Mouse (Mus musculus): ENCODE measurements around the gene Actr6.
"Not testable (repeated sequence)": the region's sequence is repeated elsewhere in the genome, so short reads cannot be mapped to it uniquely, and the experiment has no call there.

Gene Actr6

DNA sequence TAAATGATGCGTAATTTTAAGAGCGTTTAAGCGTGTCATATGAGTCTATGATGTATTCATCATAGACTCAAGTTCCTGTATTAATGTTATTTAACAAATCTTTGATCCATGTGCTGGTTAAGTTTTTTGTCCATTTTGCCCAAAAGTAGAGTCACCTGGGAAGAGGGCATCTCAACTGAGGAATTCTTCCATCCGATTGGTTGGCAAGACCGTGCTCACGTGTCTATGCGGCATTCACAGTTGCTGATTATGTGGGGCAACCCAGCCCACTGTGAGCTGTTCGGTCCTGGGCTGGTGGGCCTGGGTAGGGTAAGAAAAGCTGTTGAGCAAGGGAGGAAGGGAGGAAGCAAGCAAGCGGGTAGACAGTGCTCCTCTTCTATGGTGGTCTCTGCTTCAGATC lies 6.3 kb upstream of the Actr6 start:
- DNase-seq (ENCODE audit: low read depth, low spot score): no peak

GRCm38 (mm10) chr10:89737887-89738286 lies 5.8 kb upstream of the Actr6 start:
- no peak for DNase-seq (ENCODE audit: low read depth, low spot score)

GRCm38 (mm10) chr10:89737092-89737491 lies 5.0 kb upstream of the Actr6 start:
- DNase-seq (ENCODE audit: low read depth, low spot score): no peak

GRCm38 (mm10) chr10:89731341-89731740 lies 754 bp downstream of the Actr6 start:
- DNase-seq (ENCODE audit: low read depth, low spot score): peak; percentile 34

DNA sequence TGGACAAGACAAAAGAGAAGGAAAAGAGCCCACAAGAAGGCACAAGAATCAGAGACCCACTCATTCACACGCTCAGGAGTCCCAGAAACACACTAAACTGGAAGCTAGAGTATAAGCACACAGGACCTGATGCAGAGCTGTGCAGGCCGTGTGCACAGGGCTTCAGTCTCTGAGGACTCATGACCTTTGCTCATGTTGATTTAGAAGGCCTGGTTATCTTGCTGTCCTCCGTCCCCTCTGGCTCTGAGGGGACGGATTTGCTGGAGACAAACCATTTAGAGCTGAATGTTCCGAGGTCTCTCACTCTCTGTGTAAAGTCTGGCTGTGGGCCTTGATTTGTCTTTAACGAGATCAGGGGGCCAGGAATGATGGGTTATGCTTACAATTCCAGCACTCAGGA lies 1.7 kb downstream of the Actr6 start:
- no peak for DNase-seq (ENCODE audit: low read depth, low spot score)

DNA sequence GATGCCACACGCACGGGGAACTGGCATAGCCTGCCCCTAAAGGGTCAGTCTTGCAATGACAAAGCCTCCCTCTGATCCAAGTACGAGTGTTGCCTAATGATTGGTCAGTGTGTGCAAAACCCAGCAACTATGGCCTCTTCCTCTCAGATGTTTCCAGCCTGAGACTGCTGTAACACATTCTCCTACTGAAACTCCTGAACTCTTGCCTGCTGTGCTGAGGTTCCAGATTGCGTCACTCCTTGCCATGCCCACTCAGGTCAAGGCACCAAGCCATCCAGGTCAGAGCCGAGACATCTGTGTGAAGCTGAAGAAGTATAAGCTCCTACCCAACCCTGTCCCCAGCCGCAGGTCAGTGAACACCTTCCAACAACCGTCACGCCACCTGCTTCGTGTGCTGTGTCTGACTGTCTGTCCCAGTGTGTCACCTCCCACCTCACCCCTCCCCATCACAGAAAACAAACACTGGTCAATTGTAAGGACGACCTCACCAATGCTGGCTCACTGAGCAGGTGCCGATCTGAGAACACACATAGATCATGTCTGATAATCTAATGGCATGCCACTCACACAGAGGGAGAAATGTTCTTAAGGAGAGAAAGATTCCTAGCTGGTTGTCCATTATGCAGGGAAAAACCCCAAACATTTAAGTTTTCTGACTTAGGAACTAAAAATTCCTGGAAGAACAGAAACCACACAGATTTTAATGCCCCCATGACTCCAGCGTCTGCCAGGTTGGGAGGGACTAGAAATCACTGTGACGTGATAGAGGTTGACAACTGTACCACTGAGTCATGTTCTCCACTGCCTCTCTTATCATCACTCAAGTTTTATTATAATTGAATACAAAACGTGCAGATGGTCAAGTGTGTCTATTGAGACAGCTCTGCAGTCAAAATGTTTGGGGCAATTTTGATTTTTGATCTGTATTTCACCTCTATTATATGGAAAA lies 9.6 kb downstream of the Actr6 start:
- no peak for DNase-seq (ENCODE audit: low read depth, low spot score)

DNA sequence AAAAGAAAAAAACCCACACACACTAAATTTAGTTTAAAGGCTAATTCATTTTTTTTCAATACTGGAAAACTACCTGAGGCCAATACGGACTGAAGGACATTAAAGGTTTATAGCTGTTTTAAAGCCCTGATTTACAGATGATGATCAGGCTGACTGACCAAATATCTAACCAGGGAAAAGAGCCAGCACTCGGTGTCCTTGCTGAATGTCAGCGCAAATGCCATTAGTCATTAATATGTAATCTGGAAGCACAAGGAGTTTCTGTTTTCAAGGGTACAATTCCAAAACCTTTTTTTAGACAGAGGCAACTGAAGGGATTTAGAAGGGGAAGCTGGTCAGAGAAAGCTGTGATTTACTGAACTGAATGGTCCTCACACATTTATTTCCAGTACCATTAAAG lies 11.3 kb downstream of the Actr6 start:
- peak; percentile 12 for DNase-seq (ENCODE audit: low read depth, low spot score)

- DNase-seq (ENCODE audit: low read depth, low spot score): no peak
Observed at GRCm38 (mm10) chr10:89720252-89720651, 11.8 kb downstream of the Actr6 start.

DNA sequence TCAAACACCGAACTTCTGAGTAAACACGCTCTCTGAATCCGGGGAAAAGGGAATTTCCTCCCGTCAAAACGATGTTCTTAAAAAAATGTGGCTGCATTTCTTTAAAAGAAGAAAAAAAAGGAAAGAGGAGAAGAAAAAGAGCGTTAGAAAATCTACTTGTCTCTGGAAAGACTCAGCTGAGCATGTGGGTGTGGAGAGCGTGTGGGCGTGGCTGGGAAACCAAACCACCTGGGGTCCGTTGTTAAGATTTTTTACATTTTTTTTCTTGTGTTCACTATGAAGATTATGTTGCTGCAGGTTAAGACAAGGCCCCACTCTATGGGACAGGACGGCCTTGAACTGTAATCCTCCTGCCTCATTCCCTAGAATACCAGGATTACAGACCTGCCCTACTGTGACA lies 17.2 kb downstream of the Actr6 start:
- DNase-seq (ENCODE audit: low read depth, low spot score): peak; percentile 19

DNA sequence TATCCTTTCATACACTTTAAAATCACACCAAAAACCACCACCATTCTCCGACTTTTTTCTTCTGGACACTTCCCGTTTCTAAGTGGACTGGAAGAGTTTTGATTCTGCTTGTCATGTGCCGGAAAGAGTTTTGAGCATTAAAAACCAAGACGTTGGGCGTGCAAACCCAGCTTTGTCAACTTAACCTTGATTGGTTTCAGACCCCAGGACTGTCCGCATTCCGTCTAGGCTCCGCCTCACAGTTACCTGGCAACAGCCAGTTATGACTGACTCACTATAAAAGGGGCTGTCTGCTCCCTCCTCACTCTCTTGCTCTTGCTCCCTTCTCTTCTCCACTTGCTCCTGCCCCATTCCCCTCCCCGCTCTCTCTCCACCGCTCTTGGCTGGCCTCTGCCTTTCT lies 23.4 kb downstream of the Actr6 start:
- no peak for DNase-seq (ENCODE audit: low read depth, low spot score)

GRCm38 (mm10) chr10:89707397-89707796 lies 24.7 kb downstream of the Actr6 start:
- peak; percentile 12 for DNase-seq (ENCODE audit: low read depth, low spot score)

GRCm38 (mm10) chr10:89703042-89703441 lies 29.1 kb downstream of the Actr6 start:
- no peak for DNase-seq (ENCODE audit: low read depth, low spot score)

DNA sequence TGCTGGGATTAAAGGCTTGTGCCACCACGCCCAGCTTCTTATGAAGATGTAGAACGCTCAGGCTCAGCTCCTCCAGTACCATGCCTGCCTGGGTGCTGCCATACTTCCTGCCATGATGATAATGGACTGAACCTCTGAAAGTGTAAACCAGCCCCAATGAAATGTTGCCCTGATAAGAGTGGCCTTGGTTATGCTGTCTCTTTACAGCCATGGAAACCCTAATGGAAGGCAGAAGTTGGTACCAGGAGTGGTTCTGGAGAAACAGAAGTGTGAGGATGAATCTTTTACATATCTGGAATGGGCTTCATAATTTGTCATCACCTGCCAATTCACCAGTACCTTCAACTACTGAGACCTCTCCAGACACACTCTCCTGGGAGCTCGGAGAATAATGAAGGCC lies 34.1 kb downstream of the Actr6 start:
- no peak for DNase-seq (ENCODE audit: low read depth, low spot score)

- DNase-seq (ENCODE audit: low read depth, low spot score): not testable (repeated sequence)
Observed at GRCm38 (mm10) chr10:89696270-89696669, 35.8 kb downstream of the Actr6 start.

DNA sequence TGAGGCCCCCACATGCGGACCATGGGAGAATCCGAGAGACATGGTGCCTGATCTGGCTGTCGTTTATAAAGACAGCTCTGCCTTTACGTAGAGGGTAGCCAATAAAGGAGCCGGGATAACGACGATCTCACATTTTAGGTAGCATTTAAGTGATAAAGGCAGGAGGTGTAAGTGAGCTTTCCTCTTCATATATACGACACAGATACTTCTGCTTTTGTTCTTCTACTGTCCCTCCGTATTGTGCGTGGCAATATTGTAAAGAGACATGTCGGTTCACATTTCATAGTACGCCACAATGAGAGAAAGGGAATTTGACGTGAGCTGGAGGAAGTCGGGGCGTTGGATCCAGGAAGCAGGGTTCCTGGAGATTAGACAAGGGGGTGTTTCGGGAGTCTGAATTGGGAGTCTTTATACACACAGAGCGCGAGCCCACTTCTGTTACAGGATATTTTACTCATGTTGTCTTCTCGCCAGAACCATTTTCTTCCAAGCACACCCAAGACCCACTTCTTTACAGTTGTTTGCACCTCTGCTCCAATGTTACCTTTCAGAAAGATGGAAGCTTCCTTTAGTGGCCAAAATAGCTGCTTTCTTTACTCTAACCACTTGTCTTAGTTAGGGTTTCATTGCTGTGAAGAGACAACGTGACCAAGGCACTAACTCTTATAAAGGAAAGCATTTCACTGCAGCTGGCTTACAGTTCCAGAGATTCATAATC lies 36.7 kb downstream of the Actr6 start:
- no peak for DNase-seq (ENCODE audit: low read depth, low spot score)

DNA sequence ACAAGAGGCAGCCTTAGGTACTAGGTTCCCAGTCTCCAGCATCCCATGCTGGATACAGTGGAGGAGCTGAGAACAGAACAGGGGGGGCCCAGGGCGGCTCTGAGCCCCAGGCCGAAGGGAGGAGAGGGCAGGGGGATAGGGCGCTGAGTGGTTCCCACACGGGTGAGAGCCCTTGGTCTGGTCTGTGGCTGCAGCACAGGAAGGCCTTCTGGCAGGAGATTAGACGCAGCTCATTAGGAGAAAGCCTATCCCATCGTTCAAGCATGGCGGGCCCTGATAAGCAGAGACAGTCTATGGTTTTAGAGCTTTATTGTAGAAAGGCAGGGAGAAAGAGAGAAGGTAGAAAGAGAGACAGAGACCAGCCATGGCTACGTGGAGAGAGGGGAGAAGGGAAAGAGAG lies 42.1 kb downstream of the Actr6 start:
- no peak for DNase-seq (ENCODE audit: low read depth, low spot score)

DNA sequence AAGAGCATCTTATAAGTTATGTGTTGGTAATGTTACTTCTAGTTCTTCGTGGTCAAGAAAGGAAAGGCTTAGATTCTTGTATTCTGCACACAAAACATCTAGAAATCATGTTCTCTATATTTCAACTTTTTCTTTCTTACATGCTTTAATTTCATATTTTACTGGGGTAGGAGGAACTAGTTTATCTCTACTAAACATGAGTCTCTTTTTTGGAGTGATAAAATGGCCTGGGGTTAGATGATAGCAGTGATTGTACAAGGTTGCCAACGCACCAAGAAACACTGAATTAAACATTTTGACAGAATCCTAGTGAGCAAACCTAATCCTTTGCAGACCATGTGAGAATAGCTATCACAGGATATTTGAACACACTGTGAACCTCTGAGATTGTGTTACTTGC lies 44.6 kb downstream of the Actr6 start:
- no peak for DNase-seq (ENCODE audit: low read depth, low spot score)

- DNase-seq (ENCODE audit: low read depth, low spot score): peak; percentile 98
Observed at GRCm38 (mm10) chr10:89686139-89686808, 45.8 kb downstream of the Actr6 start, which contains the start of gene Scyl2. Gene Scyl2, minus strand, starts transcription at chr10:89686285.

DNA sequence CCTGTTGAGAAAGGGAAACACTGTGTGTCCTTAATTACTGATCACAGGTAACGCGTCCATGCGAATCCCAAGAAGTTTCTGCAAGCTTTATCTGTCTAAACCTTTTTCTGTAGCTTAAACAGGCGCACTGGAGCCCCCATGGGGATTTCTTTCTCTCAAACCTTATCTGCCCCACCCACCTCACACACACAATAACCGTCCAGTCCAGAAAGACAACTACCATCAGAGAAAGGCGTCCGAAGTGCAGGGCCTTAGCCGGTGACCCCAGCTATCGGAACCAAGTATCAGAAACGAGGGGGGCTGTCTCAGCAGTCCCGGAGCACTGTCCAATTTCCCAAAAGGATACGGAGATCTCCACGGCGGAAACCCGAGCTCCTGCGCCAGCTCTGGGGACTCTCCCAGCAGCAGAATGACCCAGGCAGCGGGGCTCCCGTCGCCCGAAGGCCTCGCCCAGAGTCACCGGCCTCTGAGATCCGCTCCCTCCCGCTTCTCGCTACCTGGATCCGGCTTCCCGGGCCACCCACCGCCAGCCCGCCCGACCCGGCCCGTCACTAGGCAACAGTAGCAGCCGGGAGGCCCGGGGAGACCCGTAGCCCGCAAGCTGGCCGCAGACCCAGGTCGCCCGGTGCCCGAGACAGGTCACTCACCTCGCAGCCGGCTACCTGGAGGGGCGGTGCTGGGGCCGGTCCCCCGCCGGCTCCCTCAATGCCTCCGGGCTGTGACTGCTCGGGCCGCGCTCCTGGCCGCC lies 46.5 kb downstream of the Actr6 start:
- DNase-seq (ENCODE audit: low read depth, low spot score): no peak

DNA sequence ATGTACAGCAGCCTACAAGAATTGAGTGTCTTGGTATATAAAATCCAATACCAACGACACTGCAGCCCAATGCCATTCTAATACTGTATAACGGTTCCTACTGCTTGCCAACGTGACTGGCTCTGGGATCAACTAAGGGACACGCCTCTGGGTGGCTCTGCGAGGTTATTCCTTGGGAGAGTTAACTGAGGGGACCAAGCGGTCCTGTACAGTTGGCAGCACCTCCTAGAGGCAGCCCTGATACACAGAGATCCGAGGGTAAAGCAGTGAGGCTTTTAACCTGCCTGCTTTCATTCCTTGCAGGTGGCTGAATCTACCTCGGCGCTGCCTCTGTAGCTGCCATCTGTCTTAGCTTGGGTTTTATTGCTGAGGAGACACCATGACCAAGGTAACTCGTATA lies 49.1 kb downstream of the Actr6 start:
- no peak for DNase-seq (ENCODE audit: low read depth, low spot score)

- DNase-seq (ENCODE audit: low read depth, low spot score): no peak
Observed at GRCm38 (mm10) chr10:89682157-89682556, 49.9 kb downstream of the Actr6 start.

DNA sequence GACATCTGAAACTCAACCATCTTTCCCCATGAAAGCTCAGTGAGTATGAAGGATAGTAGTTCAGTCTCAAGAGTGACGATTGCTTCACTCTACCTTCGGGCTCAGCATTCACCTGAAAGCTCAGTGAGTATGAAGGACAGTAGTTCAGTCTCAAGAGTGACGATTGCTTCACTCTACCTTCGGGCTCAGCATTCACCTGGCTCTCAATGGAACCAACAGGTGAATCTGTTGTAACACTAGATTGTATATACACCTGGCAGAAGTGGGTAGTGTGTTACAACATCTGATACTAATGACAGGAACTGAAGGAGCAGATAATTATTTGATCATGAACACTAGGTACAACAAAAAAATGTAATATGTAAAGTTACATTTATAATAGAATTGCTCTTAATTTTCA lies 50.4 kb downstream of the Actr6 start:
- DNase-seq (ENCODE audit: low read depth, low spot score): no peak

All from brain, adult 2 months (tissue).